In the genomic region with DNA sequence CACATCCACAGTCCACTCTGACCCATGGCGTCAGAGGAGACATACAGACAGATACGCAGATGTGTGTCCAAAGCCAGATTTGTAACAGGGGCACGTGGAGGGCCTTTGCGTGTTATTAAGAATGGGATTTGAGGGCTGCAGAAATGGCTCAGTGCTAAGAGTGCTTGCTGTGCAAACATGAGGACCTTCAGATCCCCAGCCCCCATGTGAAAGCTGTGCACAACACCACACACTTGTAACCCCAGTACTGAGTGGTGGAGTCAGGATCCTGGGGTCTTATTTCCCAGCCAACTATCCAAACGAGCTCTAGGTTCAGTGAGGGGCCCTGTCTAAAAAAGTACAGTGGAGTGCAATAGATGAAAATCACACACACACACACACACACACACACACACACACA, we compare ENCODE assay signal across 27 mouse cellular contexts.
"Had no signal": no experiment of that assay in that cellular context is flagged by ENCODE, and none has a peak within 500 bp of the region (broad histone marks: within the 10 kb centered on the region; RNA-seq: fewer than 3 reads in every experiment).

No protein-coding gene starts in this region.

- H3K9me3 ChIP-seq: embryonic facial prominence, embryonic 12.5 days; embryonic facial prominence, embryonic 15.5 days; forebrain, embryonic 12.5 days; forebrain, embryonic 13.5 days; forebrain, embryonic 15.5 days; heart, embryonic 10.5 days had no signal

- DNase-seq: cerebellum, adult 8-10 months; cerebellum, adult 9-10 months; cerebellum, adult 9-11 months; cerebellum, postnatal 10 days; cerebellum, postnatal 14 days; cerebellum, postnatal 25 days; cerebellum, postnatal 36 days; embryo, embryonic 11 days; forebrain, postnatal 0 days; gastrocnemius, adult 2 months; gastrocnemius, postnatal 10 days; gastrocnemius, postnatal 14 days; gastrocnemius, postnatal 25 days; gastrocnemius, postnatal 36 days; heart, adult 18-20 months; heart, adult 2 months had no signal

- H3K27me3 ChIP-seq: embryonic facial prominence, embryonic 12.5 days; embryonic facial prominence, embryonic 13.5 days; embryonic facial prominence, embryonic 15.5 days; forebrain, embryonic 12.5 days; forebrain, embryonic 13.5 days; forebrain, embryonic 15.5 days had no signal

- H3K9ac ChIP-seq: embryonic facial prominence, embryonic 12.5 days; embryonic facial prominence, embryonic 13.5 days; embryonic facial prominence, embryonic 15.5 days; forebrain, embryonic 12.5 days; forebrain, embryonic 13.5 days; forebrain, embryonic 15.5 days; forebrain, postnatal 0 days had no signal

- H3K27ac ChIP-seq: embryonic facial prominence, embryonic 12.5 days; embryonic facial prominence, embryonic 13.5 days; embryonic facial prominence, embryonic 15.5 days; forebrain, embryonic 10.5 days; forebrain, embryonic 12.5 days; forebrain, embryonic 15.5 days; gastrocnemius, adult 2 months; heart, adult 2 months; heart, embryonic 10.5 days had no signal

- H3K36me3 ChIP-seq: embryonic facial prominence, embryonic 12.5 days; embryonic facial prominence, embryonic 13.5 days; embryonic facial prominence, embryonic 15.5 days; forebrain, embryonic 10.5 days; forebrain, embryonic 12.5 days; forebrain, embryonic 15.5 days; heart, embryonic 10.5 days had no signal

- H3K4me1 ChIP-seq: embryonic facial prominence, embryonic 12.5 days; embryonic facial prominence, embryonic 13.5 days; embryonic facial prominence, embryonic 15.5 days; heart, embryonic 10.5 days had no signal

- H3K4me2 ChIP-seq: embryonic facial prominence, embryonic 12.5 days; embryonic facial prominence, embryonic 13.5 days; embryonic facial prominence, embryonic 15.5 days; forebrain, embryonic 12.5 days; forebrain, embryonic 13.5 days; forebrain, embryonic 15.5 days had no signal

- ATAC-seq: forebrain, embryonic 13.5 days; forebrain, embryonic 14.5 days; forebrain, embryonic 15.5 days; forebrain, embryonic 16.5 days; forebrain, postnatal 0 days had no signal

- H3K4me3 ChIP-seq: embryonic facial prominence, embryonic 12.5 days; embryonic facial prominence, embryonic 13.5 days; embryonic facial prominence, embryonic 15.5 days; erythroblast, embryonic 14.5 days; forebrain, embryonic 10.5 days; forebrain, embryonic 12.5 days; forebrain, embryonic 13.5 days; forebrain, embryonic 15.5 days; gastrocnemius, adult 2 months; heart, adult 2 months; heart, embryonic 10.5 days had no signal
